Mouse (Mus musculus) MEL (cell line): ENCODE results near the gene Bmp3. TPM values are rescaled to one million over a fixed set of nuclear protein-coding genes. Genes with fewer than 3 reads are reported as not detected.

Experiments used
- DNase-seq: peaks from one replicate; pipeline ENCODE4 v3.0.0; 2011; ENCODE audit warnings: low read depth, low spot score
- H3K27ac ChIP-seq: 2 replicates; pipeline ENCODE4 v1.5.1; 2012; ENCODE audit warnings: low read depth, mild to moderate bottlenecking, control low read depth, low read length, moderate library complexity; ENCODE audit not compliant: control insufficient read depth
- H3K27me3 ChIP-seq, 2 experiments: fragments of 150-350 bp in 1 of 2; sonication (generic) in 1 of 2; 2 replicates each; pipeline ENCODE4 v1.6.1; 2012; ENCODE audit warnings: low read length in 2 of 2, mild to moderate bottlenecking in 2 of 2, improper control_type of control experiment in 1 of 2, moderate library complexity in 1 of 2; ENCODE audit not compliant: insufficient read depth in 2 of 2, control insufficient read depth in 1 of 2
- H3K36me3 ChIP-seq, 2 experiments: 2 replicates each; pipeline ENCODE4 v1.6.1; 2012 to 2014; ENCODE audit warnings: low read length in 2 of 2, improper control_type of control experiment in 1 of 2, inconsistent platforms in 1 of 2, mild to moderate bottlenecking in 1 of 2; ENCODE audit not compliant: insufficient read depth in 2 of 2, control insufficient read depth in 1 of 2
- H3K4me1 ChIP-seq, 2 experiments: fragments of 150-350 bp in 1 of 2; sonication (generic) in 1 of 2; 2 replicates each; pipeline ENCODE4 v1.6.1; 2012; ENCODE audit warnings: low read length in 2 of 2, improper control_type of control experiment in 1 of 2, mild to moderate bottlenecking in 1 of 2; ENCODE audit not compliant: insufficient read depth in 2 of 2, control insufficient read depth in 1 of 2
- H3K4me3 ChIP-seq, 2 experiments: fragments of 150-350 bp in 1 of 2; sonication (generic) in 1 of 2; 2 replicates each; pipeline ENCODE4 v1.5.1; 2012; ENCODE audit warnings: low read depth in 2 of 2, low read length in 2 of 2, mild to moderate bottlenecking in 2 of 2, moderate library complexity in 2 of 2, control low read depth in 1 of 2, improper control_type of control experiment in 1 of 2; ENCODE audit not compliant: control insufficient read depth in 1 of 2, insufficient read depth in 1 of 2
- H3K79me2 ChIP-seq: 2 replicates; pipeline ENCODE4 v1.6.1; 2012; ENCODE audit warnings: mild to moderate bottlenecking, low read length, moderate library complexity; ENCODE audit not compliant: control insufficient read depth, poor library complexity, insufficient read depth
- H3K9ac ChIP-seq: 2 replicates; pipeline ENCODE4 v1.6.1; 2012; ENCODE audit warnings: low read depth, mild to moderate bottlenecking, control low read depth, low read length, moderate library complexity; ENCODE audit not compliant: control insufficient read depth, poor library complexity, severe bottlenecking
- H3K9me3 ChIP-seq: fragments of 150-350 bp; sonication (generic); replicated peaks from 2 replicates; pipeline ENCODE4 v1.6.1; 2012; ENCODE audit warnings: mild to moderate bottlenecking, low read length, improper control_type of control experiment, moderate library complexity; ENCODE audit not compliant: insufficient read depth
- BHLHE40 ChIP-seq: IDR thresholded peaks from 2 replicates; pipeline ENCODE4 v1.6.1; 2012; ENCODE audit warnings: low read depth, mild to moderate bottlenecking, inconsistent platforms, low read length, improper control_type of control experiment, borderline replicate concordance
- CHD1 ChIP-seq: IDR thresholded peaks from 2 replicates; pipeline ENCODE4 v1.6.1; 2012; ENCODE audit warnings: low read depth, mild to moderate bottlenecking, inconsistent platforms, low read length, improper control_type of control experiment
- E2F4 ChIP-seq: IDR thresholded peaks from 2 replicates; pipeline ENCODE4 v1.6.1; 2011; ENCODE audit warnings: low read depth, low read length, improper control_type of control experiment, borderline replicate concordance
- ETS1 ChIP-seq: IDR thresholded peaks from 2 replicates; pipeline ENCODE4 v1.6.1; 2012; ENCODE audit warnings: low read depth, mild to moderate bottlenecking, inconsistent platforms, low read length, improper control_type of control experiment, moderate library complexity
- JUND ChIP-seq: IDR thresholded peaks from 2 replicates; pipeline ENCODE4 v1.6.1; 2011; ENCODE audit warnings: low read depth, mild to moderate bottlenecking, improper control_type of control experiment, low read length
- MAFK ChIP-seq: IDR thresholded peaks from 2 replicates; pipeline ENCODE4 v1.6.1; 2011; ENCODE audit warnings: low read depth, mild to moderate bottlenecking, low read length, improper control_type of control experiment, borderline replicate concordance
- MAX ChIP-seq: IDR thresholded peaks from 2 replicates; pipeline ENCODE4 v1.6.1; 2011; ENCODE audit warnings: low read length, improper control_type of control experiment
- MAZ ChIP-seq: IDR thresholded peaks from 2 replicates; pipeline ENCODE4 v1.6.1; 2012; ENCODE audit warnings: low read depth, mild to moderate bottlenecking, inconsistent platforms, low read length, improper control_type of control experiment
- MEF2A ChIP-seq: IDR thresholded peaks from 2 replicates; pipeline ENCODE4 v1.6.1; 2014; ENCODE audit warnings: low read depth, mild to moderate bottlenecking, inconsistent platforms, low read length, improper control_type of control experiment; ENCODE audit not compliant: poor library complexity, insufficient replicate concordance, severe bottlenecking; ENCODE audit errors: extremely low read depth
- MXI1 ChIP-seq: IDR thresholded peaks from 2 replicates; pipeline ENCODE4 v1.6.1; 2011; ENCODE audit warnings: mild to moderate bottlenecking, low read depth, low read length, improper control_type of control experiment
- MYC ChIP-seq: IDR thresholded peaks from 2 replicates; pipeline ENCODE4 v1.6.1; 2011; ENCODE audit warnings: low read depth, mild to moderate bottlenecking, low read length, improper control_type of control experiment, moderate library complexity
- POLR2A ChIP-seq, 2 experiments: IDR thresholded peaks; 2 replicates each; pipeline ENCODE4 v1.6.1; 2011 to 2012; ENCODE audit warnings: low read length in 2 of 2, mild to moderate bottlenecking in 2 of 2, control low read depth in 1 of 2, improper control_type of control experiment in 1 of 2, low read depth in 1 of 2, moderate library complexity in 1 of 2; ENCODE audit not compliant: control insufficient read depth in 1 of 2, insufficient read depth in 1 of 2, poor library complexity in 1 of 2
- RCOR1 ChIP-seq: IDR thresholded peaks from 2 replicates; pipeline ENCODE4 v1.6.1; 2012; ENCODE audit warnings: low read depth, mild to moderate bottlenecking, inconsistent platforms, low read length, improper control_type of control experiment
- SMC3 ChIP-seq: IDR thresholded peaks from 2 replicates; pipeline ENCODE4 v1.6.1; 2011; ENCODE audit warnings: low read depth, low read length, improper control_type of control experiment
- TAL1 ChIP-seq: IDR thresholded peaks from 2 replicates; pipeline ENCODE4 v1.6.1; 2012; ENCODE audit warnings: mild to moderate bottlenecking, inconsistent platforms, low read length, moderate library complexity, mixed read lengths
- TBP ChIP-seq: IDR thresholded peaks from 2 replicates; pipeline ENCODE4 v1.8.0; 2011; ENCODE audit warnings: low read depth, low read length, improper control_type of control experiment
- USF2 ChIP-seq, 2 experiments: IDR thresholded peaks; 2 replicates each; pipeline ENCODE4 v1.6.1; 2011 to 2012; ENCODE audit warnings: improper control_type of control experiment in 2 of 2, low read length in 2 of 2, borderline replicate concordance in 1 of 2, inconsistent platforms in 1 of 2, low read depth in 1 of 2, mild to moderate bottlenecking in 1 of 2; ENCODE audit not compliant: insufficient read depth in 1 of 2
- polyA plus RNA-seq, 2 experiments: library from polyadenylated mRNA; stranded (reverse) in 1 of 2; unstranded in 1 of 2; fragments of >175 nt in 1 of 2; fragments of >200 nt in 1 of 2; gene quantifications; 2 replicates each; pipeline versions ENCODE4 v1.2.1 to v1.2.4; 2012; ENCODE audit warnings: low replicate concordance in 2 of 2, low read depth in 1 of 2; ENCODE audit not compliant: insufficient read length in 2 of 2, insufficient read depth in 1 of 2, missing spikeins in 1 of 2
- total RNA-seq: library from RNA; depleted of rRNA; stranded (reverse); fragments of 300-350 nt; gene quantifications from 2 replicates; pipeline ENCODE4 v1.2.3, GENCODE M21; 2012

Bmp3 gene
- total and polyA plus RNA-seq, 3 experiments: not detected

GRCm38 (mm10) chr5:98815269-98815668 lies 38.9 kb upstream of the Bmp3 start:
- Histone ChIP-seq H3K27ac (no peak overlapping the region), H3K9ac (no peak overlapping the region), H3K79me2 (no peaks in the 10 kb centered on the region), H3K36me3 (no peaks in the 10 kb centered on the region), H3K4me1 (no peaks in the 10 kb centered on the region), H3K4me3 (no peak overlapping the region), H3K9me3 (no peaks in the 10 kb centered on the region), H3K27me3 (no peaks in the 10 kb centered on the region)
- no peak for DNase-seq
- TF ChIP-seq RCOR1: no peak
- no peak for TF ChIP-seq MYC
- TF ChIP-seq MAZ: no peak
- no peak for TF ChIP-seq MAX
- no peak for TF ChIP-seq CHD1

DNA sequence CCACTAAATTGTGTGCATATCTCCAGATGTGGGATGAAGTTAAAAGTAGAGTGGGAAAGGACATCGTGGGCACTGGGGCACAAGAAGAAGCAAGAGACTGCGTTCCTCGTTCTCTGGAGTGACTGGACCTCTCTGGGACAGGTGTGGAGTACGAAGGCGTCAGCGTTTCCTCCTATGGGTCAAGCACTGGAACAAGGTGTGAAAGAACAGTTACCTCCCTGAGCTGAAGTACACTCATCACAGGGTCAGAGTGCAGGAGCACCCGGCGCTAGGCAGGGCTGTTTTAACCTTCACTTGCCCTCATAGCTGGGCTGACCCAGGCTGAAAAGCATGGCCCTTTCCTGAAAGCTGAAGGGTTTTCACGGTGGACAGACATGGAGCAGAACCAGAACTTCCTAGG lies 20.5 kb upstream of the Bmp3 start:
- no peaks in the 10 kb centered on the region for H3K79me2 ChIP-seq
- no peak overlapping the region for H3K9ac ChIP-seq
- H3K9me3 ChIP-seq: no peaks in the 10 kb centered on the region
- no peaks in the 10 kb centered on the region for H3K27me3 ChIP-seq
- DNase-seq: no peak
- H3K36me3 ChIP-seq: no peaks in the 10 kb centered on the region
- no peaks in the 10 kb centered on the region for H3K4me1 ChIP-seq
- no peak overlapping the region for H3K27ac ChIP-seq
- no peak overlapping the region for H3K4me3 ChIP-seq
- TF ChIP-seq MXI1 (no peak), TAL1 (no peak), MYC (no peak), MAX (no peak), CHD1 (no peak), POLR2A (IDR thresholded peaks at IDR 0.05; ENCODE audit: control insufficient read depth in 1 of 2, insufficient read depth in 1 of 2, low read depth in 1 of 2, low read length in 2 of 2, poor library complexity in 1 of 2) (no peak), MAZ (no peak), E2F4 (no peak), BHLHE40 (no peak), SMC3 (no peak), MEF2A (no peak), USF2 (IDR thresholded peaks at IDR 0.05; ENCODE audit: borderline replicate concordance in 1 of 2, insufficient read depth in 1 of 2, low read depth in 1 of 2, low read length in 2 of 2) (no peak), ETS1 (no peak), JUND (no peak), TBP (no peak), MAFK (no peak)
